Mouse (Mus musculus) cerebellum, postnatal 4 days (tissue): Measurements from ENCODE around the gene Phrf1.

Experiments used
- DNase-seq, 2 experiments: peaks; one replicate each; pipeline ENCODE4 v3.0.0; 2022; ENCODE audit warnings: low spot score in 2 of 2, mixed read lengths in 1 of 2

Gene Phrf1

GRCm38 (mm10) chr7:141213133-141213532 is 15.5 kb upstream of the Phrf1 start:
- DNase-seq = no peak

- DNase-seq = no peak
Observed at GRCm38 (mm10) chr7:141213605-141214235, 14.9 kb upstream of the Phrf1 start, which contains the start of gene Lmntd2. Lmntd2 (minus strand) TSS chr7:141214080.

DNA sequence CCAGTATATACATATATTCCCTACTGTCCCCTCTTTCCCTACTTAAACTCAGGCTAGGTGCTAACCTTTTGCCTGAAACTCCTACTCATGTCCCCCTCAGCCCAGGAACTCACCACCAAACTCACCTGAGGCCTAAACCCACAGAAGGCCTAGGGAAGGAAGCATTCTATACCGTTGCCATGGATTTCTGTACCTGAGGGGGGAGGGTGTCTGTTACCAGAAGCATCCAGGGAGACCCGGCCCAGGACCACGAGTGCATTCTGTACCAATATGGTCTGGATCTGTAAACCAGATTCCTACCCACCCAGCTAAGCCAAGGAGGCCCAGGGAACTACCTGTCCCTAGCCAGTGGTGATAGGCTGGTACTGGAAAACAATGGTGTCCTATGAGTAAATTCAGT is 14.3 kb upstream of the Phrf1 start:
- DNase-seq = no peak

GRCm38 (mm10) chr7:141215101-141215879 is 13.3 kb upstream of the Phrf1 start, which contains the start of gene Rassf7:
Rassf7 (plus strand) TSS chr7:141215860.
- peak; percentile 68 to 86 for DNase-seq

GRCm38 (mm10) chr7:141215880-141216733 is 12.5 kb upstream of the Phrf1 start:
- no peak for DNase-seq

DNA sequence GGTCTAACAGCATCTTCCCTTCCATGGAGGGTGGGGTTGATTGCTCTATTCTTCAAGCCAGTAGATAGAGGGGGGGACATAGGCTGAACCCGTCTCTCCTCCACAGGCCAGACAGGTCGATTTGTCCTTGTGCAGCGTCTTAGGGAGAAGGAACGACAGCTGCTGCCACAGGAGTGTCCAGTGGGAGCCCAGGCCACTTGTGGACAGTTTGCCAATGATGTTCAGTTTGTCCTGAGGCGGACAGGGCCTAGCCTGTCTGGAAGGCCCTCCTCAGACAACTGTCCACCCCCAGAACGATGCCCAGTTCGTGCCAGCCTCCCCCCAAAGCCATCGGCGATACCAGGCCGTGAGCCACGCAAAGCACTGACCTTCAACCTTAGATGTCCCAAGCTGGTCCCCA is 11.7 kb upstream of the Phrf1 start:
- DNase-seq = no peak

DNA sequence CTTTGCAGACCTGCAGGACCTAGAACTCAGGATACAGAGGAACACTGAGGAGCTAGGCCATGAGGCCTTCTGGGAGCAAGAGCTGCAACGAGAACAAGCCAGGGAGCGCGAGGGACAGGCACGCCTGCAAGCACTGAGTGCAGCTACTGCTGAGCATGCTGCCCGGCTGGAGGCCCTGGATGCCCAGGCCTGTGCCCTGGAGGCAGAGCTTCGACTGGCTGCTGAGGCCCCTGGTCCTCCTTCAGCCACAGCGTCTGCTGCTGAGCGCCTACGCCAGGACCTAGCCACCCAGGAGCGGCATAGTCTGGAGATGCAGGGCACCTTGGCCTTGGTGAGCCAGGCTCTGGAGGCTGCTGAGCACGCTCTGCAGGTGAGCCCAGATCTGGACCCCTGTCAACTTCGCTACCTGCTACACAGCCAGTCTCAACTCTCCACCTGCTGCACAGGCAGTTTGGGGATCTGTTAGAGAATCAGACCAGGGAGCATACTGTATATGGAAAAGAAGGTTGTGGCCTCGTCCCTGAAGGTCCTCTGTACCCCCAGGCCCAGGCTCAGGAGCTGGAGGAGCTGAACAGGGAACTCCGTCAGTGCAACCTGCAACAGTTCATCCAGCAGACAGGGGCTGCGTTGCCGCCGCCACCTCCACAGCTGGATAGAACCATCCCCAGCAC is 11.1 kb upstream of the Phrf1 start:
- no peak for DNase-seq

DNA sequence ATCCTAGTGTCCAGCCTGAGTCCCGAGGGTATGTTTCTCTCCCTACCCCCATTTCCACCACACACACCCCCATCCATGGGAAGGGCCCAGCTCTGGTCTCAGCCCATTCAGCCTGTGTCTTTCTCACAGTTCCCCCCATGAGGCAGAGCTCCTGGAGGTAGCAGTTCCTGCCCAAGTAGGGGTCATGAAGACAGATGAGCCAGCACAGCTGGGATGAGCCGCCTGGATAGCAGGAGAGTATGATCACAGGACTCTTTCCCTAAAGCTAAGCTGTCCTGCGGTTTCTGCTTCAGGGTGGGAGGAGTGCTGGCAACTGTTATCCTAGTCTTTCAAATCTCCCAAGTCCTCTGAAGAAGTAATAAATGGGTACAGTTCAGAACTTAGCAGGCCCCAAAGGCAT is 10.4 kb upstream of the Phrf1 start:
- no peak for DNase-seq

GRCm38 (mm10) chr7:141218557-141219133 is 9.9 kb upstream of the Phrf1 start:
- no peak for DNase-seq

GRCm38 (mm10) chr7:141219558-141220099 is 9.0 kb upstream of the Phrf1 start:
- DNase-seq = no peak

- DNase-seq = no peak
Observed at GRCm38 (mm10) chr7:141220377-141220776, 8.2 kb upstream of the Phrf1 start.

GRCm38 (mm10) chr7:141221249-141222125 is 7.1 kb upstream of the Phrf1 start:
- DNase-seq = peak; percentile 90 to 95

GRCm38 (mm10) chr7:141222126-141222467 is 6.5 kb upstream of the Phrf1 start:
- no peak for DNase-seq

DNA sequence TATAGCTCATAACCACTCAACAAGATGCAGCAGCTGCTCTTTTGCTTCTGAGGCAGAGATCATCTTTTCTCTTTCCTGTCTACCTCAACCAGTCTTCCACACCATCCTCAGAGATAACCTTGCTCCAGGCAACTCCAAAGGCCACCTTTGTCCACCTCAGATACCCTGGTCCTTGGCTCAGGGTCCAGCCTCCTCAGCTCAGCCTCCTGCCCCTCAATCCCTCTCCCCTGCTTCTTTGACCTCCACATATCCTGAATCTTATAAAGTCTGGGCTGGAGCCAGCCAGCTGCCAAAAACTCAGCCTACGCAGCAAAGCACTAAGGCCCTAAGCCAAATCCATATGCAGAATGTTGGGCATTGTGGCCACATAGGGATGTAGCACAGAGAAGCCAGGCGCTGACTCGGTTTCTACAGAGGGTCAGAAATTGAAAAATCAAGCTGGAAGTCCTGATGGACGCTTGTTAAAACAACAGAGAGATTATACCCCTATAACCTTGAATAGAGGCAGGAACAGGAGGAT is 5.8 kb upstream of the Phrf1 start:
- no peak for DNase-seq

DNA sequence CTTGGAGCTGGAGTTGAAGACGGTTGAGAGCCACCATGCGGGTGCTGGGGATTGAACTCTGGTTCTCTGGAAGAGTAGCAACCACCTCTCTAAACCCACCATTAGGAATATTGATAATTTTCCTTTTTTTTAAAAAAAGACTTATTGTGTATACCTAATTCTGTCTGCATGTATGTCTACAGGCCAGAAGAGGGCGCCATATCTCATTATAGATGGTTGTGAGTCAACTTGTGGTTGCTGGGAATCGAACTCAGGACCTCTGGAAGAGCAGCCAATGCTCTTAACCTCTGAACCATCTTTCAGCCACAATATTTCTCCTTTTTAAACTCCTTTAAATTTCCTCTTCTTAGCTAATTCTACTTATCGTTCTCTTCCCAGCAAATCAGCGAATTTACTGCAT is 2.0 kb upstream of the Phrf1 start:
- DNase-seq = no peak

- DNase-seq = no peak
Observed at GRCm38 (mm10) chr7:141227796-141228195, 788 bp upstream of the Phrf1 start.

DNA sequence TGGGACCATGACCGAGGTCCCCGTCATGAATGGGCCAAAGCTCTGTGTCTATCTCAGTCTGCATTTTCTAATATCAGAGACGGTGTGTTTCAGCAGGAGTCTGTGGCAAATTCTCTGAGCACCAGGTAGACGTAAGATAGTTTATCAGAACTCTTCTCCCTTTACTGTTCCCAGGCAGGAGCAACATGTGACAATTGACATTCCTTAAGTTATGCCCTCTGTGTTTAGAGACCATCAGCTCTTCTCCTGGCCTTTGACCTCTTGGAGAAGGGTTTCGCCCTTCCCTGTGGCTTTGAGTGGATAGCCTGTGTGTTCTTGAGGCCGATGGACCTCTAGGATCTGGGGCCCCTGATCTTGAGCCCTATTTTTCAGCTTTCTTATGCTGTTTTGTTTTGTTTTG is 1.1 kb downstream of the Phrf1 start:
- DNase-seq = no peak

DNA sequence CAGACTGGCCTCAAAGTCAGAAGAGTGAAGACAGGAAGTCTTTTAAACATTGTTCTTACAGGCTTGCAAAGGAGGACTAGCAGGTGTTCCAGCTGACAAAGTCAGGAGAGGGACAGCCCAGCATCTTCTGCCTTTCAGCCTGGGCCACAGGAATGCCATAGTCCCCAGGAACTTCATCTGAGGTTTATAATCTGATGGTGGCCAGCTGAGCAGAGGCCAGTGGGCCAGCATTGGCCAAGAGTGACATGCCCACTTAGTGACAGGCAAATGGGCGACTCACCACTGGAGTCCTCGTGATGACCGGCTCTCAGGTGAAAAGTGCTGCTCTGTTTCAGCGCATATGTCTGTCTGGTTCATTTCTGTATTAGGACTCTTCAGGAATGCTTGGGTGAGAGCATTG is 2.0 kb downstream of the Phrf1 start:
- DNase-seq = no peak

DNA sequence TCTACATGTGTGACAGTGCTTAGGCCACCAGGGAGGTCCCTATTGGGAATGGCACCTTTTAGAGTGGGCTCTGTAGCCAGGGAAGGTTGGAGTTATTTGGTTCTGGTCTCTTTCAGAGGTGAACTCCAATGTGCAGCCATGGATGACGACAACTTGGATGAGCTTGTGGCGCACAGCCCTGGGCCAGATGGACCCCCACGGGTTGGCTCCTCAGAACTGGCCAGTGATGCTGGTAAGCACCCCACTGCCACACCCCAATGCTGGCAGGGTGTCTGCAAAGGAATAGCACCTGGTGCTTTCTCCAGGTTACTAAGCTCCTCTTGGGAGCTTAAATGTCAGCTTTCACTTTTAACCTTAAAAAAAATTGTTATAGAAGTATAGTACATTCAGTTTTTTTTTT is 2.5 kb downstream of the Phrf1 start:
- DNase-seq = no peak

DNA sequence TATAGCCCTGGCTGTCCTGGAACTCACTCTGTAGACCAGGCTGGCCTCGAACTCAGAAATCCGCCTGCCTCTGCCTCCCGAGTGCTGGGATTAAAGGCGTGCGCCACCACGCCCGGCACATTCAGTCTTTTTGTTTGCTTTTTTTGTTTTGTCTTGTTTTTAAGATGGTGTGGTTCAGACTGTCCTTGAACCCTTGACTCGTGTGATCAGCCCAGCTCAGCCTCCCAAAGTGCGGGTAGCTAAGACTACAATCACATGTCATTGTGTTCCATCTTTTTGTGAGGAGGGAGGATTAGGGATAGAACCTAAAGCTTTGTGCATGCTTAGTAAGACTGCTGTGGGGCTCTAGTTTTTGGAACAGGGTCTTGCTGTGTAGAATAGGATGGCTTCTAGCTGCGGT is 3.0 kb downstream of the Phrf1 start:
- DNase-seq = no peak
